Mouse (Mus musculus) fat pad, adult 2 months (tissue): ENCODE data around the gene B230104I21Rik.

Experiments used
- DNase-seq: peaks from one replicate; pipeline ENCODE4 v3.0.0-alpha.2; 2011; ENCODE audit warnings: low read depth, low spot score; ENCODE audit errors: extremely low read depth

The B230104I21Rik gene

GRCm38 (mm10) chr4:154348197-154348786 lies 12.4 kb downstream of the B230104I21Rik start:
- DNase-seq, result no peak

GRCm38 (mm10) chr4:154352246-154352645 lies 16.3 kb downstream of the B230104I21Rik start:
- DNase-seq, result no peak

GRCm38 (mm10) chr4:154355408-154355807 lies 19.5 kb downstream of the B230104I21Rik start:
- no peak for DNase-seq

GRCm38 (mm10) chr4:154358370-154358769 lies 22.4 kb downstream of the B230104I21Rik start:
- DNase-seq, result no peak

GRCm38 (mm10) chr4:154358816-154359215 lies 22.9 kb downstream of the B230104I21Rik start:
- DNase-seq, result no peak

- no peak for DNase-seq
These were observed 23.9 kb downstream of the B230104I21Rik start for GRCm38 (mm10) chr4:154359762-154360300.

GRCm38 (mm10) chr4:154360441-154360840 lies 24.5 kb downstream of the B230104I21Rik start:
- DNase-seq, result no peak

- DNase-seq, result no peak
These were observed 24.9 kb downstream of the B230104I21Rik start for GRCm38 (mm10) chr4:154360850-154361249.

- no peak for DNase-seq
These were observed 28.8 kb downstream of the B230104I21Rik start for GRCm38 (mm10) chr4:154364752-154365151.

- no peak for DNase-seq
These were observed 30.9 kb downstream of the B230104I21Rik start for GRCm38 (mm10) chr4:154366836-154367235.

- DNase-seq, result no peak
These were observed 33.2 kb downstream of the B230104I21Rik start for GRCm38 (mm10) chr4:154369089-154369488.

GRCm38 (mm10) chr4:154370841-154371240 lies 34.9 kb downstream of the B230104I21Rik start:
- DNase-seq, result no peak

GRCm38 (mm10) chr4:154371542-154372247 lies 35.8 kb downstream of the B230104I21Rik start:
- no peak for DNase-seq

GRCm38 (mm10) chr4:154375939-154376625 lies 40.2 kb downstream of the B230104I21Rik start:
- no peak for DNase-seq

- no peak for DNase-seq
These were observed 42.9 kb downstream of the B230104I21Rik start for GRCm38 (mm10) chr4:154378876-154379275.

- no peak for DNase-seq
These were observed 49.3 kb downstream of the B230104I21Rik start for GRCm38 (mm10) chr4:154385208-154385607.

GRCm38 (mm10) chr4:154385918-154386317 lies 50.0 kb downstream of the B230104I21Rik start:
- no peak for DNase-seq

GRCm38 (mm10) chr4:154386810-154387209 lies 50.9 kb downstream of the B230104I21Rik start:
- no peak for DNase-seq

- no peak for DNase-seq
These were observed 53.7 kb downstream of the B230104I21Rik start for GRCm38 (mm10) chr4:154389641-154390040.

GRCm38 (mm10) chr4:154390333-154391080 lies 54.6 kb downstream of the B230104I21Rik start:
- DNase-seq, result no peak

GRCm38 (mm10) chr4:154392641-154393040 lies 56.7 kb downstream of the B230104I21Rik start:
- DNase-seq, result no peak
